Mouse (Mus musculus) limb, embryonic 14.5 days (tissue): ENCODE data around the gene Evl. TPM values are rescaled to one million over a fixed set of nuclear protein-coding genes. Genes with fewer than 3 reads are reported as not detected.

Experiments used
- ATAC-seq: fragments of 200-750 bp; cut with Nextera tagmentation; 2 replicates; pipeline ENCODE4 v1.8.0; 2017; ENCODE audit warnings: low read depth, moderate number of reproducible peaks, moderate TSS enrichment; ENCODE audit not compliant: low FRiP score
- DNase-seq: peaks from one replicate; pipeline ENCODE4 v3.0.0-alpha.2; 2015; ENCODE audit warnings: low spot score
- H3K27ac ChIP-seq: fragments of 300-500 bp; sonication (generic); replicated peaks from 2 replicates; pipeline ENCODE4 v1.5.1; 2014; ENCODE audit warnings: low read depth, mild to moderate bottlenecking, low read length, moderate library complexity, mixed read lengths
- H3K27me3 ChIP-seq: fragments of 300-500 bp; sonication (generic); 2 replicates; pipeline ENCODE4 v1.6.1; 2014; ENCODE audit warnings: low read length, mixed read lengths; ENCODE audit not compliant: control insufficient read depth, insufficient read depth
- H3K36me3 ChIP-seq: fragments of 300-500 bp; sonication (generic); 2 replicates; pipeline ENCODE4 v1.6.1; 2014; ENCODE audit warnings: mild to moderate bottlenecking, low read length, moderate library complexity, mixed read lengths; ENCODE audit not compliant: control insufficient read depth, insufficient read depth
- H3K4me1 ChIP-seq: fragments of 300-500 bp; sonication (generic); 2 replicates; pipeline ENCODE4 v1.6.1; 2014; ENCODE audit warnings: antibody characterized with exemption, low read length, mixed read lengths; ENCODE audit not compliant: control insufficient read depth, insufficient read depth
- H3K4me2 ChIP-seq: fragments of 300-500 bp; sonication (generic); replicated peaks from 2 replicates; pipeline ENCODE4 v1.6.1; 2014; ENCODE audit warnings: low read depth, mild to moderate bottlenecking, low read length, moderate library complexity; ENCODE audit not compliant: severe bottlenecking
- H3K4me3 ChIP-seq: fragments of 300-500 bp; sonication (generic); replicated peaks from 2 replicates; pipeline ENCODE4 v1.5.1; 2014; ENCODE audit warnings: low read length
- H3K9ac ChIP-seq: fragments of 300-500 bp; sonication (generic); 2 replicates; pipeline ENCODE4 v1.6.1; 2014; ENCODE audit warnings: mild to moderate bottlenecking, low read depth, low read length, moderate library complexity; ENCODE audit not compliant: severe bottlenecking
- H3K9me3 ChIP-seq: fragments of 300-500 bp; sonication (generic); 2 replicates; pipeline ENCODE4 v1.6.1; 2016; ENCODE audit warnings: low read length; ENCODE audit not compliant: control insufficient read depth
- POLR2A ChIP-seq: fragments of 200-500 bp; IDR thresholded peaks from 2 replicates; pipeline ENCODE4 v1.8.0; 2012; ENCODE audit warnings: inconsistent platforms, mild to moderate bottlenecking, moderate library complexity, borderline replicate concordance; ENCODE audit not compliant: insufficient read depth, insufficient read length; ENCODE audit errors: extremely low read depth
- WGBS: fragments of 180-500 bp; shearing (Covaris S2); extraction: QIAGEN DNeasy Blood & Tissue Kit; methylation state at CpG from one replicate; pipeline ENCODE4 v1.1.7; 2014; 5-methylcytosine and 5-hydroxymethylcytosine counted together
- polyA plus RNA-seq, 2 experiments: library from polyadenylated mRNA; depleted of rRNA in 1 of 2; stranded (reverse) in 1 of 2; unstranded in 1 of 2; fragments of >200 nt; fragmentation: Nextera tagmentation in 1 of 2; extraction: Ambion mirVana in 1 of 2; gene quantifications; 2 replicates each; pipeline versions ENCODE4 v1.2.1 to v1.2.3; 2012 to 2014

The Evl gene
- polyA plus RNA-seq, 2 experiments = 82.3 to 181 TPM

DNA sequence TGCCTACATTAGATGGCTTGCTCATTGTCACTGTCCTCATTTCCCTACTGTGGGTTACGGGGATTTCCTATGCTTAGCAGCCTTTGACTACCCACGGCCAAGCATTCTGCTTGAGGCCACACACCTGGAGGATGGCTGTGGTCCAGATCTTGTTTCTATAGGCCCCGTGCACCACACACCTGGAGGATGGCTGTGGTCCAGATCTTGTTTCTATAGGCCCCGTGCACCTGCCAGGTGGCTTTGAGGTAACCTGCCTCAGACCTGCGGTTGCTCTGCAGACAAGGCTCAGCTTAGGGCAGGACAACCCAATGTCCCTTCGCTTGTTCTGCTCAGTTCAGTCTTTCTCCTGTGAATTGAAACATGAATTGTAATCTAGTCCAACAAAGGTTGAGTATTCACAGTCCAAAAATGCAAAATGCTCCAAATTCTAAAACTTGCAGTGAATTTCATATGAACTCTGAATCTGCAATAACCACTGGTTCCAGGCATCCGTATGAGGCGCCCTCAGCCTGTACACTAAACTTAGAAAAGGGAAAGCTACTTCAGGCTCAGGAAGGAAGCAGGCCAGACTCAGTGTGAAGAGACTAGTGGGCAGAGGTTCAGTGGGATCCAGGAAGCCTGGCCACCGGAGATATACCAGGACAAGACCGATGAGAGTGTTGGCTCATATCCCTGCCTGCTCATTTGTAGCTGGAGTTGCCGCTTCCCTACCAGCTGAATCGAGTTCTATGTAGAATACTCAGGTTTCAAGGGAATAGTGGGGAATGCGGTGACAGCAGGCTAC is 127.9 kb downstream of the Evl start:
- Histone ChIP-seq H3K27me3 (no peaks in the 10 kb centered on the region), H3K9ac (no peak overlapping the region), H3K4me3 (no peak overlapping the region), H3K27ac (no peak overlapping the region), H3K4me1 (no peaks in the 10 kb centered on the region), H3K9me3 (no peaks in the 10 kb centered on the region), H3K4me2 (no peak overlapping the region), H3K36me3 (peaks cover 84% of the 10 kb centered on the region)
- DNase-seq (no peak), ATAC-seq (no peak)
- no peak for TF ChIP-seq POLR2A
- 88% methylated on average over 13 of the region's 13 CpGs for WGBS

- no peak for ATAC-seq
- WGBS = 65% methylated on average over 6 of the region's 6 CpGs
These were observed 131.9 kb downstream of the Evl start for GRCm38 (mm10) chr12:108686463-108686862.

DNA sequence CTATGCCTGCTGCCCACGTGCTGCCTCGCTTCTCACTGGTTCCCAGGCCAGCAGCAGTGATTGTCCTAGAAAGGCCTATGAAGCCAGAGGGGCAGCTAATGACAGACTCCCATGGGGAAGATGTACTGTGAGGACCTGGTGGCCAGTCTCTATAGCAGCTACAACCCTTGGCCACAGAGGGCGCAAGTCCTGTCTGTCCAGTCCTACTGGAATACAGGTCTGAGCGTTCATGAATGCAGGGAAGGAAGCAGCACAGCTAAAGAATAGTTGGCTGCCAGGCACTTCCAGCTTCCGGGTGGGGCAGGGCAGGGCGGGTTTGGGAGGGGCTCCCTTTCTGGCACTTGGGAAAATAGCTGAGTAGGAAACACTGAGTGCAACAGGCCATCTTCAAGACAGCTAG is 132.4 kb downstream of the Evl start:
- no peak overlapping the region for H3K9ac ChIP-seq
- 65% methylated on average over 6 of the region's 6 CpGs for WGBS
- no peak for ATAC-seq
- H3K27ac ChIP-seq = no peak overlapping the region
- H3K4me3 ChIP-seq = no peak overlapping the region
- H3K4me2 ChIP-seq = no peak overlapping the region
- H3K9me3 ChIP-seq = no peaks in the 10 kb centered on the region
- no peak for DNase-seq
- no peak for TF ChIP-seq POLR2A
- no peaks in the 10 kb centered on the region for H3K4me1 ChIP-seq
- H3K36me3 ChIP-seq = peaks cover 67% of the 10 kb centered on the region
- no peaks in the 10 kb centered on the region for H3K27me3 ChIP-seq

More at GRCm38 (mm10) chr12:108686463-108686862, 131.9 kb downstream of the Evl start:
- H3K27me3 ChIP-seq = no peaks in the 10 kb centered on the region
- TF ChIP-seq POLR2A = no peak
- no peak overlapping the region for H3K9ac ChIP-seq
- no peaks in the 10 kb centered on the region for H3K4me1 ChIP-seq
- H3K9me3 ChIP-seq = no peaks in the 10 kb centered on the region
- no peak for DNase-seq
- H3K4me3 ChIP-seq = no peak overlapping the region
- no peak overlapping the region for H3K27ac ChIP-seq
- H3K36me3 ChIP-seq = peaks cover 71% of the 10 kb centered on the region
- H3K4me2 ChIP-seq = no peak overlapping the region

DNA sequence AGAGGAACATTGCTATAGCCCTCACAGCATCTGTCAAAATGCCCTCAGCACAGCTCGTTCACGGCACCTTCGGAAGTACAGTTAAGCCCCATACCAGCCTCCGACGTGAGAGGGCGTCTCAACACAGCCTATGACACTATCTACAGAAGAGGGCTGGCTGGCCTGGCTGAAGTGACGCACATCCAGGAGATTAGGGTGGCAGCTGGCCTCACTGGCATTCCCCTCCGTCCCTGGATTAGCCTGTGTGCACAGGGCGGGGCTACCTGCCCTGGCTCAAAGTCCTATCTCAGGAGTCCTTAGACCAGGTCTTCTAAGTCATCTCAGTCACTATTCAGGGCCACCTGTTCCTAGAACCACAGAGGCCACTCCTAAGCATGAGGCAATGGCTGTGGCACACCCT is 134.6 kb downstream of the Evl start:
- ATAC-seq = no peak
- no peak overlapping the region for H3K4me2 ChIP-seq
- TF ChIP-seq POLR2A = no peak
- peaks cover 44% of the 10 kb centered on the region for H3K36me3 ChIP-seq
- H3K4me3 ChIP-seq = no peak overlapping the region
- DNase-seq = no peak
- H3K9ac ChIP-seq = no peak overlapping the region
- no peak overlapping the region for H3K27ac ChIP-seq
- H3K4me1 ChIP-seq = no peaks in the 10 kb centered on the region
- H3K9me3 ChIP-seq = no peaks in the 10 kb centered on the region
- no peaks in the 10 kb centered on the region for H3K27me3 ChIP-seq
- 90% methylated on average over 9 of the region's 9 CpGs for WGBS

GRCm38 (mm10) chr12:108690529-108690928 is 136.0 kb downstream of the Evl start:
- TF ChIP-seq POLR2A = no peak
- Histone ChIP-seq H3K9ac (no peak overlapping the region), H3K4me1 (no peaks in the 10 kb centered on the region), H3K36me3 (peaks cover 34% of the 10 kb centered on the region), H3K27me3 (no peaks in the 10 kb centered on the region), H3K27ac (no peak overlapping the region), H3K4me2 (no peak overlapping the region), H3K9me3 (no peaks in the 10 kb centered on the region), H3K4me3 (no peak overlapping the region)
- WGBS = 76% methylated on average over 9 of the region's 9 CpGs
- no peak for ATAC-seq
- DNase-seq = no peak
